Mouse (Mus musculus): ENCODE data around the gene Ska2. TPM values are rescaled to one million over a fixed set of nuclear protein-coding genes. Genes with fewer than 3 reads are reported as not detected.

Gene Ska2
- 122 and 142 TPM in 2 replicates for polyA plus RNA-seq (2014; fragmentation: Nextera tagmentation; extraction: Ambion mirVana)

GRCm38 (mm10) chr11:87108755-87109518 is at the start of gene Ska2:
Ska2 (plus strand) TSS chr11:87109234.
- peak within 1 kb of the TSS; percentile 99 for H3K9ac ChIP-seq (ENCODE audit: low read length)
- ATAC-seq (replicated peaks; ENCODE audit: low FRiP score) (peak; percentile 99), DNase-seq (ENCODE audit: low spot score) (peak; percentile 98)
- peak within 1 kb of the TSS; percentile 96 for H3K27ac ChIP-seq (ENCODE audit: low read depth, low read length)
- H3K36me3 ChIP-seq (ENCODE audit: control insufficient read depth, insufficient read depth, low read length), result peaks cover 6% of the 10 kb centered on the region; the same call in 1 of the 2 replicates
- peaks cover 2% of the 10 kb centered on the region; the same call in 1 of the 2 replicates for H3K4me1 ChIP-seq (replicated peaks; ENCODE audit: control insufficient read depth, insufficient read depth, low read length)
- peak within 1 kb of the TSS; percentile 87 for H3K4me3 ChIP-seq (ENCODE audit: low read depth, low read length)
- under 1% methylated on average over 40 of the region's 40 CpGs for WGBS
- no peaks in the 10 kb centered on the region for H3K9me3 ChIP-seq (ENCODE audit: control insufficient read depth, low read length)
- no peaks in the 10 kb centered on the region for H3K27me3 ChIP-seq (ENCODE audit: control insufficient read depth, insufficient read depth, low read length)
- H3K4me2 ChIP-seq (ENCODE audit: low read depth, low read length, severe bottlenecking), result peak within 1 kb of the TSS; percentile 67

- ATAC-seq (replicated peaks; ENCODE audit: low FRiP score) (no peak), DNase-seq (ENCODE audit: low spot score) (no peak)
- Histone ChIP-seq H3K4me3 (ENCODE audit: low read depth, low read length) (no peak overlapping the region), H3K27me3 (ENCODE audit: control insufficient read depth, insufficient read depth, low read length) (no peaks in the 10 kb centered on the region), H3K4me2 (ENCODE audit: low read depth, low read length, severe bottlenecking) (no peak overlapping the region), H3K9ac (ENCODE audit: low read length) (no peak overlapping the region), H3K9me3 (ENCODE audit: control insufficient read depth, low read length) (no peaks in the 10 kb centered on the region), H3K27ac (ENCODE audit: low read depth, low read length) (no peak overlapping the region), H3K4me1 (replicated peaks; ENCODE audit: control insufficient read depth, insufficient read depth, low read length) (no peaks in the 10 kb centered on the region), H3K36me3 (ENCODE audit: control insufficient read depth, insufficient read depth, low read length) (peaks cover 3% of the 10 kb centered on the region; the same call in 1 of the 2 replicates)
- WGBS, result 99% methylated on average over 2 of the region's 2 CpGs
Observed at GRCm38 (mm10) chr11:87060410-87060809, 48.6 kb upstream of the Ska2 start.

GRCm38 (mm10) chr11:87062087-87062486 is 46.9 kb upstream of the Ska2 start:
- DNase-seq (ENCODE audit: low spot score), result no peak
- WGBS, result 69% methylated on average over 3 of the region's 3 CpGs
- H3K4me1 ChIP-seq (replicated peaks; ENCODE audit: control insufficient read depth, insufficient read depth, low read length), result no peaks in the 10 kb centered on the region
- no peaks in the 10 kb centered on the region for H3K27me3 ChIP-seq (ENCODE audit: control insufficient read depth, insufficient read depth, low read length)
- ATAC-seq (replicated peaks; ENCODE audit: low FRiP score), result no peak
- no peak overlapping the region for H3K4me2 ChIP-seq (ENCODE audit: low read depth, low read length, severe bottlenecking)
- no peak overlapping the region for H3K9ac ChIP-seq (ENCODE audit: low read length)
- no peak overlapping the region for H3K27ac ChIP-seq (ENCODE audit: low read depth, low read length)
- H3K9me3 ChIP-seq (ENCODE audit: control insufficient read depth, low read length), result no peaks in the 10 kb centered on the region
- H3K4me3 ChIP-seq (ENCODE audit: low read depth, low read length), result no peak overlapping the region
- peaks cover 3% of the 10 kb centered on the region; the same call in 1 of the 2 replicates for H3K36me3 ChIP-seq (ENCODE audit: control insufficient read depth, insufficient read depth, low read length)

DNA sequence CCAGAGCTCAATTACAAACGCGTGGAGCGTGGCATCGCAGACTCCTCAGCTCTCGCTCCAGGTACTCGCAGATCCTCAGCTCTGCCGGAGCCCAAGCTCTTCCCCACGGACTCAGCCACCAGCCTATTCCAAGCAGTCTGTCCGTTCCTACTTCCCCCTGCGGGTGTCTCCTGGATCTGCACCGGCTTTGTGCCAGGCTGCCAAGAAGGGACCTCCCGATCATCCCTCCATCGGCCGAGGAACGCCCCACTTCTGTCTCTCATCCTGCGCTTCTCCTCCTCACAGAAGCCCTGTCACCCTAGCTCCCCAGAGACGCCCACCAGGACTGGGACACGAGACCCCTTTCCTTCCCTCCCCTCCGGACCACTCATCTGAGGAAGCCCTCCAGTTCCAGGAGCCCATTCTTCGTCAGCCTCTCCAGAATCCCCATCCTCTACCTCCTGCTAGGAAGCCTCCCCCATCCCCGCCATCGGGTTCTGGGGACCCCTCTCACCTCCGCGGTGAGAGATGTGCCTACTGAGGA is 35.6 kb upstream of the Ska2 start:
- Histone ChIP-seq H3K27me3 (ENCODE audit: control insufficient read depth, insufficient read depth, low read length) (no peaks in the 10 kb centered on the region), H3K4me2 (ENCODE audit: low read depth, low read length, severe bottlenecking) (peak overlapping the region; percentile 91), H3K27ac (ENCODE audit: low read depth, low read length) (peak overlapping the region; percentile 94), H3K9me3 (ENCODE audit: control insufficient read depth, low read length) (no peaks in the 10 kb centered on the region), H3K9ac (ENCODE audit: low read length) (peak overlapping the region; percentile 84), H3K4me1 (replicated peaks; ENCODE audit: control insufficient read depth, insufficient read depth, low read length) (0 out of 2 replicates have a peak, but pooled peaks cover 2% of the 10 kb centered on the region), H3K36me3 (ENCODE audit: control insufficient read depth, insufficient read depth, low read length) (no peaks in the 10 kb centered on the region), H3K4me3 (ENCODE audit: low read depth, low read length) (peak overlapping the region; percentile 71)
- under 1% methylated on average over 24 of the region's 24 CpGs for WGBS
- ATAC-seq (replicated peaks; ENCODE audit: low FRiP score) (peak; percentile 77), DNase-seq (ENCODE audit: low spot score) (peak; percentile 86)

- H3K36me3 ChIP-seq (ENCODE audit: control insufficient read depth, insufficient read depth, low read length), result no peaks in the 10 kb centered on the region
- peak within 1 kb of the TSS; percentile 84 for H3K9ac ChIP-seq (ENCODE audit: low read length)
- peak within 1 kb of the TSS; percentile 94 for H3K27ac ChIP-seq (ENCODE audit: low read depth, low read length)
- under 1% methylated on average over 43 of the region's 43 CpGs for WGBS
- H3K4me2 ChIP-seq (ENCODE audit: low read depth, low read length, severe bottlenecking), result peak within 1 kb of the TSS; percentile 91
- DNase-seq (ENCODE audit: low spot score) (peak; percentile 97), ATAC-seq (replicated peaks; ENCODE audit: low FRiP score) (peak; percentile 94)
- no peaks in the 10 kb centered on the region for H3K9me3 ChIP-seq (ENCODE audit: control insufficient read depth, low read length)
- 0 out of 2 replicates have a peak, but pooled peaks cover 2% of the 10 kb centered on the region for H3K4me1 ChIP-seq (replicated peaks; ENCODE audit: control insufficient read depth, insufficient read depth, low read length)
- no peaks in the 10 kb centered on the region for H3K27me3 ChIP-seq (ENCODE audit: control insufficient read depth, insufficient read depth, low read length)
- H3K4me3 ChIP-seq (ENCODE audit: low read depth, low read length), result peak within 1 kb of the TSS; percentile 71
Observed at GRCm38 (mm10) chr11:87073866-87074440, 35.1 kb upstream of the Ska2 start, which contains the start of gene Gdpd1. Gdpd1 (minus strand) TSS chr11:87074062.

GRCm38 (mm10) chr11:87083712-87084111 is 25.3 kb upstream of the Ska2 start:
- no peak overlapping the region for H3K27ac ChIP-seq (ENCODE audit: low read depth, low read length)
- no peak for ATAC-seq (replicated peaks; ENCODE audit: low FRiP score)
- no peak overlapping the region for H3K4me3 ChIP-seq (ENCODE audit: low read depth, low read length)
- H3K36me3 ChIP-seq (ENCODE audit: control insufficient read depth, insufficient read depth, low read length), result peaks cover 7% of the 10 kb centered on the region; the same call in 1 of the 2 replicates
- H3K4me2 ChIP-seq (ENCODE audit: low read depth, low read length, severe bottlenecking), result no peak overlapping the region
- DNase-seq (ENCODE audit: low spot score), result no peak
- H3K9ac ChIP-seq (ENCODE audit: low read length), result no peak overlapping the region
- H3K27me3 ChIP-seq (ENCODE audit: control insufficient read depth, insufficient read depth, low read length), result no peaks in the 10 kb centered on the region
- no peaks in the 10 kb centered on the region for H3K9me3 ChIP-seq (ENCODE audit: control insufficient read depth, low read length)
- H3K4me1 ChIP-seq (replicated peaks; ENCODE audit: control insufficient read depth, insufficient read depth, low read length), result peaks cover 7% of the 10 kb centered on the region
- WGBS, result 93% methylated on average over 1 of the region's 1 CpGs

DNA sequence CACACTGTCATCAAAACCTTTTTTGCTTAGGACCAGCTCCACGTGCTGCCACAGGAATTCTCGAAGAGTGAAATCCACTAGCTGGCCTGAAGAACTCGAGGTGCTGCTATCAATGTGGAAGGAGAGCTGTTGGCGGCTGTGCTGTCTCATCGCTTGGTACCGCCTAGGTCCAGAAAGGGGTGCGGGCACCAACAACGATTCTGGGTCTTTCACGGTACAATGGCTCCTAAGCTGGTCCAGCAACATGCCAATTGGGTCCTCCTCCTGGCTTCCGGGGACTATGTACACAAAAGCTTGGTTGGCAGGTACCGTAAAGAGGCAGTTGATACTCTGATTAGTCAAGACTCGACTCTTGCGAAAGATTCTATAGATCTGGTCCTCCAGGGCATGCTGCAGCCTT is 23.6 kb upstream of the Ska2 start:
- WGBS, result 90% methylated on average over 13 of the region's 13 CpGs

DNA sequence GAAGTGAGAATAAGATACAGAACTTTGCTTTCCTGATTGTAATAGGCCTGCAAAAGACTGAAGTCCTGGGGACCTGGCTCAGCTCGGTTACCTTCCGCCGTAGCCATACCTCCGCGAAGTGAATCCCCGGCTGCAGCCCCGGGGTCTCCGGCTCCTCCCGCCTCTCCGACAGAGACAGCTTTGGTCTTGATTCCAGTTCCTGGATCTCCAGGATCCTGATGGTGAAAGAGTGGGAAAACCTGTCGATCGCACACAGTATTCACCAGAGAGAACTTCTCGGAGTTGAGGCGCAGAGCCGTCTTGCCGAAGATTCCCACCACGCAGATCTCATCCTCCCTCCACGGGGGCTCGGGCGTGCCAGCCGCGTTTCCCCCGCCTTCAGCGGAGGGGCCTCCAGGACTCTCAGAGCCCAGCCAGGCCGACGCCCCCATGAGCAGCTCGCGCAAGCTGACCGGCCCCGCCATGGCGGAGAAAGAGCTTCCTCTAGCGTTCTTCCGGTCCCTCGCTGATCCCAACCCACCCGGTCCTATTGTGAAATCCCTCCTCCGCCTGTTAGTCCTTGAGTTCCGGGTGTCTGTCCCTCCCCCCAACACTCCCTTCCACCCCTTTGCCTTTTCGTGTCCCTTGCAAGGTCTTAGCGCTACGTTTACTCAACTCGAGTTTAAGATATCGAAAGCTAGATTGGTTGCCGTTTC is 22.6 kb upstream of the Ska2 start, which contains the start of gene Smg8:
Smg8 (minus strand) TSS at position 485 of the 695 bp plus-strand sequence.
- peaks cover 7% of the 10 kb centered on the region for H3K4me1 ChIP-seq (replicated peaks; ENCODE audit: control insufficient read depth, insufficient read depth, low read length)

More for the DNA sequence above, 23.6 kb upstream of the Ska2 start:
- Histone ChIP-seq H3K27ac (ENCODE audit: low read depth, low read length) (no peak overlapping the region), H3K9ac (ENCODE audit: low read length) (no peak overlapping the region), H3K4me1 (replicated peaks; ENCODE audit: control insufficient read depth, insufficient read depth, low read length) (peaks cover 7% of the 10 kb centered on the region), H3K9me3 (ENCODE audit: control insufficient read depth, low read length) (no peaks in the 10 kb centered on the region), H3K27me3 (ENCODE audit: control insufficient read depth, insufficient read depth, low read length) (no peaks in the 10 kb centered on the region), H3K36me3 (ENCODE audit: control insufficient read depth, insufficient read depth, low read length) (peaks cover 3% of the 10 kb centered on the region; the same call in 1 of the 2 replicates), H3K4me2 (ENCODE audit: low read depth, low read length, severe bottlenecking) (peak overlapping the region; percentile 86), H3K4me3 (ENCODE audit: low read depth, low read length) (peak overlapping the region; percentile 94)
- ATAC-seq (replicated peaks; ENCODE audit: low FRiP score) (no peak), DNase-seq (ENCODE audit: low spot score) (no peak)

More for the DNA sequence above, 22.6 kb upstream of the Ska2 start, which contains the start of gene Smg8:
- H3K4me3 ChIP-seq (ENCODE audit: low read depth, low read length), result peak within 1 kb of the TSS; percentile 94
- peak within 1 kb of the TSS; percentile 95 for H3K9ac ChIP-seq (ENCODE audit: low read length)
- H3K27me3 ChIP-seq (ENCODE audit: control insufficient read depth, insufficient read depth, low read length), result no peaks in the 10 kb centered on the region
- ATAC-seq (replicated peaks; ENCODE audit: low FRiP score), result peak; percentile 83
- H3K9me3 ChIP-seq (ENCODE audit: control insufficient read depth, low read length), result no peaks in the 10 kb centered on the region
- DNase-seq (ENCODE audit: low spot score), result peak; percentile 85
- peak within 1 kb of the TSS; percentile 37; the same call in 1 of the 2 replicates for H3K27ac ChIP-seq (ENCODE audit: low read depth, low read length)
- H3K4me2 ChIP-seq (ENCODE audit: low read depth, low read length, severe bottlenecking), result peak within 1 kb of the TSS; percentile 86
- peaks cover 6% of the 10 kb centered on the region for H3K36me3 ChIP-seq (ENCODE audit: control insufficient read depth, insufficient read depth, low read length)
- WGBS, result 2% methylated on average over 42 of the region's 43 CpGs

All from forebrain, embryonic 11.5 days (tissue).